Mouse (Mus musculus) inflammation-experienced regulatory T-cells, adult 6 months (primary cell): Measurements from ENCODE around the gene Mcm2. TPM values are rescaled to one million over a fixed set of nuclear protein-coding genes. Genes with fewer than 3 reads are reported as not detected.
A peak's percentile ranks its signal among the peaks of the same experiment; 100 is the strongest.

Source experiments
- ATAC-seq: one replicate; pipeline ENCODE4 v1.8.0; 2017
- polyA plus RNA-seq, 3 experiments: library from polyadenylated mRNA; unstranded; fragments of 100-300 nt; shearing (Covaris generic); gene quantifications; one replicate each; pipeline ENCODE4 v1.2.1; 2017

The Mcm2 gene
- polyA plus RNA-seq, 3 experiments from 2014 or later, result 18.8 to 61.4 (median 19.9) TPM

DNA sequence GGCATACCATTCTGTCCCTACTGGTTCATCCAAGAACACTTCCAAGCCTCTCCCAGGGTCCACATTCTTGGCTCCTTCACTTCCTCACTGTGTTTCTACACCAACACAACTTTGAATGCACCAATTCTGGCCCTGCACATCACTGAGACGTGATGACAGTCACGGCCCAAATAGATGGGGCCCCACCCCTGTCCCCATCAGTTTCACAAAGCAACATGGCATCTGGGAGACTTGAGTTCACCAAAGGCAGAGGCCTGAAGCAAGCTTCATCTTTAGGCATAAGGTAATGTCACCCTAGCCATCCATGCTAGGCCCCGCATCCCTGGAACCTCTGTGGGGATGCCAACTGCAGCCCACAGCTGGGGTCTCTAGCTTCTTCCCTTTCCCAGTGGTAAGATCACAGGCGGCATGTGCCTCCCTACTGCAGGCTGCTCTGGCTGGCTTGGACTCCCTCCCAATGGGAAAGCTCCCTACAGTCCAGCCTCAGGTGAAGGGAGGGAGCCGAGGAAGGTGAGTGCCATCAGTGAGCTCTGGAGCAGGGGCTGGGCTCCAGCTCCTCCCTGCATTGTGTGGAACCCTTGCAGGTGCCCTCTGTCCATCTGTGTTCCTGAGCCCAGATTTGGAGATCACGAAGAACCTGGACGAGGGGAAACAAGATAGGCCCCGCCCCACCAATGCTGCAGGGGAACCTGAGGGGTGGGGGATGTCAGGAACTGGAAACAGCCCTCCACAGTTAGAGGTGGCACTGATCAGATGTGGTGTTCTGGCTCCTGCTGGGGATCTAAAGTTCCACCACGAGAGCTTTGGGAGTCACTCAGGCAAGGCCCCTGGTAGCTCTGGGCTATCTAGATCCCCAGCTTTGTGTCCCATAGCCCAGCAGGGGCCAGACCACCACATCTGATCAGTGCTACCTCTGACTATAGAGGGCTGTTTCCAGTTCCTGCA lies 54.5 kb downstream of the Mcm2 start:
- no peak for ATAC-seq

DNA sequence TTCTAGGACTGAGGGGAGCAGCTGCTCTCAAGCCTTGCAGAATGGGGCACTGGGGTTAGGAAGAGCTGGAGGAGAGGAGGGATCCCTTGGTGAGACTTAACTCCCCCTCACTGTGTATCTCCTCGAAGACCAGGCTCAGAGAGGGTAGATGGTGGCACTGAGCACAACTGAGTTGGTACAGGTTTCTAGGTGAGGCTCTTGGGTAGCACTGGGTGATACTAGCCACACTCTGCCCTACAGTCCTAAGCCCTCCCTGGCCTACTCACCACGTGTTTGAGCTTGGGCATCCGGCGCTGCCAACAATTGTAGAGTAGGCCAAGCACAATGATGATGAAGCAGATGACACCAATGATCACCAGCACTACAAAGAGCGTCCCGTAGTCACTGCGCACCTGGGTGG lies 55.3 kb downstream of the Mcm2 start:
- no peak for ATAC-seq

DNA sequence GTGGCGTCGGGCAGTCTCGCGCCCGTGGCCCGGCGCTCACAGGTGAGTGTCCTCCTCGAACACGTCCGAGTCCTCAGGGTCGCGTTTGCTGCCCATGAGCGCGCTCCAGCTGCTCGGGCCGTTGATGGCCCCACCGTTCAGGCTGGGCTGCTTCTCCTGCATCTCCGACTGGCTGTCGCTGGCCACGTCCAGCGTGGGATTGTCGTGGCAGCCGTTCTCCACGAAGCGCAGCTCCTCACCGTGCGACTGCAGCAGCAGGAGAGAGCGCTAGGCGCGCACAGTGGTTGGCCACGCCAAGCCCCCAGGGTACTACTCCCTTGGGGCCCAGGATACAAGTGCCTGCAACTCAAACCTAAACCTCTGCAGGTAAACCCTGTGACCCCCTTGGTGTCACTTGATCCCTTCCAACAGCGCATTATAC lies 55.8 kb downstream of the Mcm2 start:
- ATAC-seq, result no peak

DNA sequence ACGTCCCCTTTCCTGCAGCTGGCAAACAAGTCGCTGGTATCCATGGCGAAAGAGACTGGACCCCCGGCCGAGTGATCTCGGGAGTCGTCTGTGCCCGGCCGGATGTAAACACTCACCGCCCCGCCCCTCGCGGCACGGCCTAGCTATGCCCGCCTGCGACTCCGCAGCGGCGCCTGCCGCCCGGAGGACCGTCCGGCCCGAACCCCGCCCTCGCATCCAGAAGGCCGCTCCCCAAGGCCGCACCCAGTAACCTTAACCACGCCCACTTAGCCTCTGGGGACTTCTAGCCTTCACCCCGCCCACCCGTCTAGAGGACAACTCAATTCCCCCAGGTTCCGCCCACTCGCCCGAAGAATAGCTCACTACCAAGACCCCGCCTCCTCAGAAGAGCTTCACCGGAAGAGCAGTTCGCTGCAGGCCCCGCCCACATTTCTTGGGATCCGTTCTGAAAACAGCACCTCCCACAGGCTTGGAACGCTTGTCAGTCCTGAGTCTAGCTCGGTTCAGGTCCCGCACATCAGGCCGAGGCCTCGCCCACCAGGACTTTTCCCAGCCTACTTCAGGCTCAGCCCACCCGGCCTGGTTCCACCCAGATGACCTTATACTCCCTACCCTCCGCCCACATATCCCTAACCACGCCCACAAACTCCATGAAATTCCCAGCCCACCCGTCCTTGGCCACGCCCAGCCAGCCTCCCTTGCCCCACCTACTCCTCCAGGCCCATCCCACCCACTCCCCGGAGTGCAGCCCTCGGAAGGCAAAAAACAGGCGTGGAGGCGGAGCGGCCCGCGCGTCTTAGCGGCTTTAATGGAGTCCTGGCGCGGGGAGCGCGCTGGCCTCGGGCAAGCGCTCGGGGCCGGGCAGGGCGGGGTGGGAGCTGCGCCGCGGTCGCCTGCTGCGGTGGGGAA lies 56.5 kb downstream of the Mcm2 start, which contains the start of gene Abtb1:
TSS of gene Abtb1 (minus strand) at position 204 of the 909 bp plus-strand sequence.
- peak; percentile 88 for ATAC-seq

DNA sequence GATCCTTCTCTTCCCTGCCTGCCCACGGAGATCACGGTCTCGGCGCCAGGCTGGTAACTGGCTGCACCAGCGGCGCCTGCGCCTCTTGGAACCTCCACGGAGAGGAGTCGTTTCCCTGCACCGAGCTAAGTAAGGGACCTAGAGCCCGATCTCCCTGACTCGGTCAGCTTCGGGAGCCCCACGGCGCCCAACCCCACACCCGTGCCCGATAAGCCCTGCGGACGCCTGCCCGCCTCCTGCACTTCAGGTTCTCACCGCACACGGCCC lies 57.1 kb downstream of the Mcm2 start:
- ATAC-seq, result no peak

DNA sequence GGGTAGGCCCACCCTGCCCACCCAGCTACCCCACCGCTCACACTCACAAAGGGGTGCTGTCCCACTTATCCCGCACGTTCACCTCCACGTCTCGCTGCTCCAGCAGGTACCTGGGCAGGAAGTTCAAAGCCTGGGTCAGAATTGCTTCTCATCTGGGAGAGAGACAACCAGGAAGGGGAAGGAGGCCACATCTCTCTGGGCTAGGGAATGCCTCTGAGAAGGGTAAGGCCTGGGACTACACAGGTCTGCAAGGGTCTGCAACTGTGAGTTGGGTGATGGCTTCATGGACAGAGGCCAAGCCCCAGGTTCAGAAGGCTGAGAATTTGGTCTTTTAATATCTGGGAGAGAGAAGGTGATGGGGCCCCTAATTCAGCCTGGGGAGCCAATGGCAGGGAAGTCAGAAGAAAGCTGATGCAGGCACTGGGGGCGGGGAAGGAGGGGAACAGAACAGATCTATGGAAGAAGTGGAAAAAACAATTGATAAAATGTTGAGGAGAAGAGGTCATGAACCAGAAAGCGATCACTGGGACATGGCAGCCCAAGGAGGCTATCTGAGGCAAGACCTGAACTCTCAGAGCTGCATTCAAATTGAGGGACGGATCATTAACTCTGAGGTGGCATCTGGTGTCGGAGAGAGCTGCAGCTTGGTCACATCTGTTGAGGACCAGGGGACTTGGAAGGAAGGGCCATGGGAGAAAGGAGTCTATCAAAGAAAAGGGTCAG lies 57.6 kb downstream of the Mcm2 start:
- ATAC-seq, result no peak

DNA sequence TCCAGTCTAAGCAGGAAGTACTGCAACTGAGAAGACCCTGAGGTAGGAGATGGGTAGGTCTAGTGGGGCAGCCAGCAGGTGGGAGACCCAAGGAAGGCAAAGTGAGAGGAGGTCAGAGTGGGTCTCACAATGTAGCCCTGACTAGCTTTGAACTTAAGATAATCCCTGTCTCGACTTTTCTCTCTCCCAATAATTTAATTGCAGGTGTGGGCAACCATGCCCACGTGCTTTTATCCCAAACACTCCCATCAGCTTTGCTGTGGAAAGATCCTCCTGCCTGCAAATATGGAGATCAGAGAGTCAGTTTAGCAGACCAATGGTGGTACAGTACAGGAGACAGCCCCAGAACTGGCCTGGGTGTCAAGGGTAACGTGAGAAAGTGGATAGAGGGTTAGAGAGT lies 58.4 kb downstream of the Mcm2 start:
- no peak for ATAC-seq

DNA sequence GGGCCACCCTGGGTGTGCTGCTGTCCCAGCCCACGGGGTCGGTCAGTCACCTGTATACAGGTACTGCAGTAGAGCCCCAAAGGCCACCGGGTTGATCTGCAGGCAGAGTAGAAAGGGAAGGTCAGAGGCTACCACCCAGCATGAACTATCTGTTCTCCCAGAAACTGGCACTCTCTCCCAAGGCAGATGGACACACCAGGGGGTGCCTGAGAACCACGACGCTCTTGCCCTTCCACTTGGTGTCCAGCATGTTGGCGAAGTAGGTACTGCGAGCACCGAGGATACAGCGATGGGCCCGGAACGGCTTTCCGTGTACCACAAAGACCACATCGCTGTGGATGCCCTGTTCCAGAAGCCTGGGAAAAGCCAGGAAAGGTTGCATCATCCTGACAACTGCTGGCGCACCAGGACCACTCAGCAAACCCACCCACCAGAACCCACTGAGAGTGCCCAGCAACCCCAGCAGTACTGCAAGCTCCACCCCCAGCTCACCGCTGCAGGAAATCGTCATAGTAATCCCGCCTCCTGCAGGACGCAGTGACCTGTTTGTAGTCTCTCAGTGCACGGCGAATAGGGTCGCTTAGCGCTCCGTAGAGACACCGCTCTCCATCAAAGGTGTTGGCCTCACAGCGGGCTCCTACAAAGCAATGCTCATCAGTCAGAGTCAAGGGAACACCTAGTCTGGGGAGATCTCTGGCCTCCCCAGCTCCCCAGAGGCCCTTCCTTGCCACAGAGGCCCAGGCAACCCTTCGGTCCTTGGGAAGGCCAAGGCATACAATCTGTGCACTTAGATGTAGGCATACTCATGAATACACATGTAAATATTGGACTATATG lies 59.2 kb downstream of the Mcm2 start:
- ATAC-seq, result no peak

DNA sequence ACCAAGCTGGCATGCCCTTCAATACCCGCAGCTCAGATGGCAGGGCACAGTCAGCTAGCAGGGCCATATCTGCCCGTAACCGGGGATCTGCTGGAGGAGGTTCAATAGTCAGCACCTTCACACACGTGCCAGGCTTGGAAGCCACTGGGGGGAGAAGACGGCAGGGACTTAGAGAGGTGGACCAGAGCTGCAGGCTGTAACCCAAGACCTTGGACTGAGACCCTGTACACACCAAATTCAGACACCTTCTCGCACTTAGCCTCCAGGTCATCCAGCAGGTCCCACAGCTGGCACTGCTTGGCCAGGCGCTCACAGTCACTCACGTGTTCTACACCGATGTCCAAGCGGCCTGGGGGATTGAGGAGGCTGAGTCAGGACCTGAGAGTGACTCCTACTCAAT lies 60.0 kb downstream of the Mcm2 start:
- ATAC-seq, result no peak

DNA sequence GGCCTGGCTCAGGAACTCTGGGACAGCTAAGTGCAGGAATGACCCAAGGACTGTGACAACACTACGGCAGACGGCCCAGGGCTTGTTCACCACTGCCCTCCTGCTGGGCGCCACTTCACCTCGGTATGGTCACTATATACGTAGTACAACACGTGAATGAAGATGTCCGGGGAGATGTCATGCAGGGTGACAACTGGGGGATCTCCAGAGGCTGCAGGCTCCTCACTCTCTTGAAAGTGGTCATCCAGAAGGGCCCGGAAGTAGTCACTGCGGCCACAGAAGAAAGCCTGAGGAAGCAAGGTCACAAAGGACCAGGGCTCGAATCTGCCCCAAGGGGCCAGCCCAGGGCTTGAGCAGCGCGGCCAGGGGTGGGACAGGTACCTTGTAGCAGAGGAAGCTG lies 60.6 kb downstream of the Mcm2 start:
- ATAC-seq, result no peak

DNA sequence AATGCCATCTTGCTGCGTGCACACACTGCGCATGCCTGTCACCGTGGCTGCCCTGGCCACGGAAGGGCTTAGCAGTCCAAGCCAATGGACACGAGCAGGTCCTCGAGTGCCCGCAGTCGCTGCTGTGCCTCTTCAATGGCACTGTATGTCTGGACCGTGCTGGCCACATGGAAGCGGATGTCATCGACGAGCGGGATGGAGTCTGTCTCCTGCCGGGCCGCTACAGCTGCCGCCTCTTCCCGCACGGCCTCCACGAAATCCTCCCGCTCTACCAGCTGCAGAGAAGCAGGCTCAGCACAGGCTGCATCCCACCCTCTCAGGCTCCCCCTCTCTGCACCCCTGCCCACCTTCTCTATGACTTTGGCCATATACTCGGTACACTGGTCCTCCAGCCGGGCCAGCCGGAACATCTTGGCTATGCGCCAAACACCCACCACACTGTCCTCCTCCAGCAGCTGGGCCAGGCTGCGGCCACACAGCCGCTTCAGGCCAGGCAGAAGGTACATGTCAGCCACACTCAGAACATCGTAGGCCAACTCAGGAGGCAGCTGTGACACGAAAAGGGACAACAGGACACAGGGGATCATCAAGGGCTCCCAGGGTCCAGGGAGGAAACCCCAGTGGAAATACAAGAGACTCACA lies 62.3 kb downstream of the Mcm2 start:
- no peak for ATAC-seq

DNA sequence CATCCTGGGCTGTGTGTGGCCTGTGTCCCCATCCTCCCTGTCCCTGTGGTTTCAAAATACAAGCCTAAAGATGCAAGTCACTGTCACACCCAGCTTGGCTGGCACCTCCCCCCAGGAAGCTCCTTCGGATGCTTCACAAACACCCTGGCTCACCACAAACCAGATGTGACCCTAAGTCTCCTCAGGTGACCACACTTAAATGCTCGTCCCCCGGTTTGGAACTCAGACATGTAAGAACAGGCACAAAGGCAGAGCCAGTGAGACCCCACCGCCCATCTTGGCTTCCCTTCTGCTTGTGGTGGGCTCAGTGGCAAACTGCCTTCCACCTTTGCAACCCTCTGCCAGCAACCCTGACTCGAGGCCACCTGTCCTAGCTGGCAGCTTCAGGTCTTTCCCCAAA lies 63.5 kb downstream of the Mcm2 start:
- ATAC-seq, result no peak

Other genes starting within 250 kb of the Mcm2 start
- gene Mgll, start 174.4 kb downstream of the Mcm2 start, polyA plus RNA-seq, result 1 to 10 TPM in 2 of 3 experiments, not detected in 1; 1.2 to 2.3 TPM
- gene Abtb1, start 56.8 kb downstream of the Mcm2 start, polyA plus RNA-seq, result 10 to 100 TPM; 39.2 to 72.4 (median 62.7) TPM
- not detected for gene Podxl2, start 23.7 kb downstream of the Mcm2 start, polyA plus RNA-seq
- 10 to 100 TPM; 46.5 to 64.8 (median 52.8) TPM for gene Tpra1, start 3.5 kb upstream of the Mcm2 start, polyA plus RNA-seq